Mouse (Mus musculus): ENCODE data around the gene Scel.

Scel gene

DNA sequence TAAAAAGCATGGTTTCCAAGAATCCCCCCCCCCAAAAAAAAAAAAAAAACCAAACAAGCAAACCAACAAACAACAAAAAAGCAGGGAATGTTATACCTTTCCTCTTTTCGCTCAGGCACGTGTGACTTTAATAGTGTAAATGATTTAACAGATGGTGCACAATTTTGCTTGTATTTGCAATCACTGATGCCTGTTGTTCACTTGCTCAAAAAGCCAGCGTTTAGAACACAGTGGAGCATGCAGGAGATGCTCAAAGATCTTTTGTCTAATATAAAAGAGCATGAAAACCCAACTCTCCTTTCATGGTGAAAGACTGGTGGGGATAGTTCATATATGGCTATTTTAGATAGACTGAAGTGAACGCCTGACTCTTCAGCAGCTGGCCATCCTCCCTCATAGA is 136.2 kb downstream of the Scel start:
- CTCF ChIA-PET: interaction anchor here (0.5 to 0.7 kb wide), 2 partner anchors 180 to 1607 kb away, joined by 5 read pairs; no protein-coding TSS in a partner anchor

DNA sequence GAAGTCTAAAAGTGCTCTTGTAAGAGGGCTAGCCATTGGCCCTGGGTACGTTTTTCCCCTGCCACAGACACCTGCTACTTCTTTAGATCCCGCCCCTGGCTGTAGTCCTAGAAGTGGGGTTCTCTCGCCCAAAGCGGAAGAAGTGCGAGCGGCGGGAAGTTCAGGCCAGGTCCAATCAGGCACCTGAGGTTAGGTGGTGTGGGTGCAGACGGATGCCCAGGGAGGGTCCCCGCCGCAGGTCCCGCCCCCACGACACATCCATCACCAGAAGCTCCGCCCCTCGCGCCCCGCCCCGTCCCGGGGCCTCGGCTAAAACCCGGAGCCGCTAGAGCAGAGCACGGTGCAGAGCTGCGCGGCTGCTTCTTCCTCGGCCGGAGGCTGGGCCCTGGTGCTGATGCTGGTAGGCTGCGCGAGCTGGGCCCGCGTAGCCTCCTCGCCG is 136.8 kb downstream of the Scel start, which contains the start of gene Slain1:
TSS of gene Slain1 (plus strand) at position 333 of the 439 bp plus-strand sequence.
- CTCF ChIA-PET: no interaction called here

DNA sequence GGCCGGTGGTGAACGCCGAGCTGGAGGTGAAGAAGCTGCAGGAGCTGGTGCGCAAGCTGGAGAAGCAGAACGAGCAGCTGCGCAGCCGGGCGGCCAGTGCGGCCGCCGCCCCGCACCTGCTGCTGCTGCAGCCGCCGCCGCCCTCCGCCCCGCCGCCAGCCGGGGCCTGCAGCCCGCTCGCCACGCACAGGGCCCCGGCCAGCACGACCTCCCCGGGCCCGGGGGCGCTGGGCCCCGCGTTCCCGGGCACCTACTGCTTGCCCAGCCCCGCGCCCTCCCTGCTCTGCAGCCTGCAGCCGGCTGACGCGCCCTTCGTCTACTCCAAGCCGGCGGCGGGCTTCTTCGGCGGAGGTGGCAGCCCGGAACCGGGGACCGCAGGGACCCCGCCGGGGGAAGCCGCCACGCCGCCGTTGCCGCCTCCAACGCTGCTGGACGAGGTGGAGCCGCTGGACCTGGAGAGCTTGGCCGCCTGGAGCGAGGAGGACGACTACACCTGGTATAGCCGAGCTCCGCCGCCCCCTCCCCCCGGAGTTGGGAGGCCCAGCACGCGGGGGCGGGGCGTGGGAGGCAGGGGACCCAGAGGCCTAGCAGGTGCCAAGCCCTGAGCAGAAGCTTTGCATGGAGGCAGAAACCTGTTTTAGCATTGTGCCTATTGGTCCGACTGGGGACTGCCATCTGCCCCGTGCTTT is 137.4 kb downstream of the Scel start:
- CTCF ChIA-PET: no interaction called here

- CTCF ChIA-PET: interaction anchor here (0.7 kb wide), 1 partner anchor 446 kb away, joined by 5 read pairs; no protein-coding TSS in a partner anchor
These were observed 138.0 kb downstream of the Scel start for GRCm38 (mm10) chr14:103651106-103651505.

- CTCF ChIA-PET: interaction anchor here (0.7 kb wide), 1 partner anchor 446 kb away, joined by 5 read pairs; no protein-coding TSS in a partner anchor
These were observed 138.4 kb downstream of the Scel start for GRCm38 (mm10) chr14:103651562-103651961.

DNA sequence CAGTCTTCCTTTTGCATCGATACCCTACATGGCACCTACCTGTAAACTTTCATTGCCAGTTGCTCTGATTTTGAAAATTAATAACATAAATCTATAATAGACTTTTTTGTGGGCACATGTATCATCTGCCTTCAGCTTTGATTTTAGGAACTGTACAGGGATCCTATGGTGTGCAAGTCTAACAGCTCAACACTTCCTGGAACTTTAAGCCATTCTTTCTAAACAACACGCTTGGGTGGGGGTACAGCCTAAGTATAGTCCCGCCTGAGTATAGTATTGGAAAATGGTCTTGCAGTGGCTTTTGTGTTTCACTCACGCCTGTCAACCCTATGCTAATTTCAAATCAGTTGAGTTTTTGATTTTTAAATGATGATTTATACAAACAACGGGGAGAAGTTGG is 139.4 kb downstream of the Scel start:
- CTCF ChIA-PET: no interaction called here

DNA sequence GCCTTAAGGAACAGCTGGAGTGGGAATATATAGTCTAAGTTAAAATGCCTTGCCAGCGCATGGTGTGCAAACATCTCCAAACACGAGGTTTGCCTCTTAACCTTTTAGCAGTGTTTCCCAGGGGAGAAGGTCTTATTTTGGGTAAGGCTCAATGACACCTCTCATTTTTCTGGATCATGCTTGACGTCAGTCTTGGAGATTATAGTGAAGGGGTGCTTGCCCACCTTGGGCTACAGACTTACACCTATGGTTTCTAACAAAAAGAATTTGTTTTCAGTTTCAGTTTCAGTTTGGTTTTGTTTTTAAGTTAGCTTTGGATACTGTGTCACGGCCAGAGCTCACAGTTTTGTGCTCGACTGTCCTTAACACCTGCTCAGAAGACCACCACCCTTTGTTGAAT is 140.7 kb downstream of the Scel start:
- CTCF ChIA-PET: interaction anchor here (0.7 kb wide), 1 partner anchor 1990 kb away, joined by 3 read pairs; no protein-coding TSS in a partner anchor

DNA sequence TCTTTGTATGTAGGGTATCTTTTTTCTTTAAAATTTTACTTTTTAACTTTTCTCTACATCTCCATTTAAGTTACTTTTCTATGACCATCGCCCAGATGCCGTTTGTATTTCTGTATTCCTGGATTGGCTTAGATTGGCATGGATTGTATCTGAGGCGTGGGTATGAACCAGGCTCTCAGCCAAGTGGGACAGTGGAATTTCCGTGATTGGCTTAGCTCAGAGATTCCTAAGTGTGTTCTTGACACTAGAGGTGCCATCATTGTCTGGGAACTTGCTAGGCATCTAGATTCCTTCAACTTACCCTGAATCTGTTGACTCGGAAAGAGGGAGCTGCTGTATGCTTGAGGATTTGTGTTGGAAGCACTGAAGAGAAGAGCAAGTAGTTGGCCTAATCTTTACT is 142.3 kb downstream of the Scel start:
- CTCF ChIA-PET: no interaction called here

- CTCF ChIA-PET: no interaction called here
These were observed 144.7 kb downstream of the Scel start for GRCm38 (mm10) chr14:103657876-103658275.

Data from spleen, embryonic (tissue).